Mouse (Mus musculus) heart, postnatal 0 days (tissue): ENCODE results near the gene Eif1ax. TPM values are rescaled to one million over a fixed set of nuclear protein-coding genes. Genes with fewer than 3 reads are reported as not detected.

ENCODE experiments used
- ATAC-seq: fragments of 200-750 bp; cut with Nextera tagmentation; 2 replicates; pipeline ENCODE4 v1.8.0; 2017; ENCODE audit warnings: low read depth, moderate number of reproducible peaks, moderate library complexity; ENCODE audit not compliant: insufficient read depth
- DNase-seq: peaks from one replicate; pipeline ENCODE4 v3.0.0-alpha.2; 2016; ENCODE audit warnings: low spot score
- H3K27ac ChIP-seq: fragments of 300-500 bp; sonication (generic); 2 replicates; pipeline ENCODE4 v1.5.1; 2014; ENCODE audit warnings: low read depth, mild to moderate bottlenecking
- H3K27me3 ChIP-seq: fragments of 300-500 bp; sonication (generic); 2 replicates; pipeline ENCODE4 v1.6.1; 2014; ENCODE audit warnings: low read length, mixed read lengths; ENCODE audit not compliant: control insufficient read depth, insufficient read depth
- H3K36me3 ChIP-seq: fragments of 300-500 bp; sonication (generic); replicated peaks from 2 replicates; pipeline ENCODE4 v1.6.1; 2014; ENCODE audit warnings: low read length, mixed read lengths; ENCODE audit not compliant: control insufficient read depth, insufficient read depth
- H3K4me1 ChIP-seq: fragments of 300-500 bp; sonication (generic); 2 replicates; pipeline ENCODE4 v1.6.1; 2014; ENCODE audit warnings: antibody characterized with exemption; ENCODE audit not compliant: control insufficient read depth, insufficient read depth
- H3K4me2 ChIP-seq: fragments of 300-500 bp; sonication (generic); 2 replicates; pipeline ENCODE4 v1.6.1; 2014; ENCODE audit warnings: low read depth, mild to moderate bottlenecking, low read length, moderate library complexity
- H3K4me3 ChIP-seq: fragments of 300-500 bp; sonication (generic); 2 replicates; pipeline ENCODE4 v1.5.1; 2014; ENCODE audit warnings: low read depth, low read length
- H3K9ac ChIP-seq: fragments of 300-500 bp; sonication (generic); replicated peaks from 2 replicates; pipeline ENCODE4 v1.6.1; 2014; ENCODE audit warnings: low read depth, low read length, mixed read lengths
- H3K9me3 ChIP-seq: fragments of 300-500 bp; sonication (generic); replicated peaks from 2 replicates; pipeline ENCODE4 v1.6.1; 2016; ENCODE audit warnings: low read length; ENCODE audit not compliant: control insufficient read depth
- CTCF ChIP-seq: IDR thresholded peaks from 2 replicates; pipeline ENCODE4 v1.5.1; 2016; ENCODE audit warnings: antibody characterized with exemption, control low read depth, low read depth
- EP300 ChIP-seq: IDR thresholded peaks from 2 replicates; pipeline ENCODE4 v1.6.1; 2016; ENCODE audit warnings: antibody characterized with exemption, low read depth
- WGBS: fragments of 180-500 bp; shearing (Covaris S2); extraction: QIAGEN DNeasy Blood & Tissue Kit; methylation state at CpG from one replicate; pipeline ENCODE4 v1.1.7; 2014; 5-methylcytosine and 5-hydroxymethylcytosine counted together
- polyA plus RNA-seq: library from polyadenylated mRNA; unstranded; fragments of >200 nt; fragmentation: Nextera tagmentation; extraction: Ambion mirVana; gene quantifications from 2 replicates; pipeline ENCODE4 v1.2.1, GENCODE M21; 2015
- total RNA-seq: library from RNA; depleted of rRNA; stranded (reverse); fragments of >200 nt; gene quantifications from 2 replicates; pipeline ENCODE4 v1.2.3, GENCODE M21; 2014; ENCODE audit warnings: low replicate concordance; rRNA removed

Gene Eif1ax
- 17.5 and 23.6 TPM in 2 replicates for total RNA-seq
- 84.3 and 96.7 TPM in 2 replicates for polyA plus RNA-seq

- 13% methylated on average over 49 of the region's 76 CpGs for WGBS
- peak; percentile 99 for ATAC-seq
- Histone ChIP-seq H3K4me3 (peak within 1 kb of the TSS; percentile 75), H3K4me2 (peak within 1 kb of the TSS; percentile 64), H3K9ac (peak within 1 kb of the TSS; percentile 80), H3K36me3 (no peaks in the 10 kb centered on the region; the same call in 1 of the 2 replicates), H3K27me3 (no peaks in the 10 kb centered on the region), H3K27ac (peak within 1 kb of the TSS; percentile 87), H3K4me1 (no peaks in the 10 kb centered on the region), H3K9me3 (no peaks in the 10 kb centered on the region)
- TF ChIP-seq CTCF (no peak), EP300 (no peak)
- DNase-seq, result peak; percentile 66
These were observed at the start of gene Eif1ax for GRCm38 (mm10) chrX:159371831-159372752. Eif1ax (plus strand) TSS chrX:159372178.

GRCm38 (mm10) chrX:159364506-159364905 is 7.5 kb upstream of the Eif1ax start:
- no peaks in the 10 kb centered on the region for H3K9me3 ChIP-seq
- H3K27me3 ChIP-seq, result no peaks in the 10 kb centered on the region
- H3K4me1 ChIP-seq, result no peaks in the 10 kb centered on the region
- ATAC-seq (no peak), DNase-seq (no peak)
- no peak overlapping the region for H3K4me3 ChIP-seq
- peaks cover 26% of the 10 kb centered on the region for H3K36me3 ChIP-seq
- WGBS, result 86% methylated on average over 3 of the region's 3 CpGs
- H3K4me2 ChIP-seq, result no peak overlapping the region
- no peak overlapping the region for H3K27ac ChIP-seq
- H3K9ac ChIP-seq, result no peak overlapping the region
- no peak for TF ChIP-seq EP300
- TF ChIP-seq CTCF, result no peak

GRCm38 (mm10) chrX:159372753-159373144 is 771 bp downstream of the Eif1ax start:
- no peaks in the 10 kb centered on the region; the same call in 1 of the 2 replicates for H3K36me3 ChIP-seq
- DNase-seq (no peak), ATAC-seq (no peak)
- H3K9ac ChIP-seq, result peak overlapping the region; percentile 80
- 16% methylated on average over 9 of the region's 9 CpGs for WGBS
- H3K9me3 ChIP-seq, result no peaks in the 10 kb centered on the region
- H3K27me3 ChIP-seq, result no peaks in the 10 kb centered on the region
- H3K4me2 ChIP-seq, result peak overlapping the region; percentile 64
- no peaks in the 10 kb centered on the region for H3K4me1 ChIP-seq
- H3K27ac ChIP-seq, result peak overlapping the region; percentile 87
- H3K4me3 ChIP-seq, result peak overlapping the region; percentile 75
- TF ChIP-seq CTCF (no peak), EP300 (no peak)

GRCm38 (mm10) chrX:159387105-159387504 is 15.1 kb downstream of the Eif1ax start:
- no peaks in the 10 kb centered on the region for H3K9me3 ChIP-seq

GRCm38 (mm10) chrX:159388953-159389352 is 17.0 kb downstream of the Eif1ax start:
- Histone ChIP-seq H3K9ac (no peak overlapping the region), H3K27ac (no peak overlapping the region), H3K4me1 (no peaks in the 10 kb centered on the region), H3K27me3 (no peaks in the 10 kb centered on the region), H3K4me2 (no peak overlapping the region), H3K4me3 (no peak overlapping the region), H3K36me3 (no peaks in the 10 kb centered on the region), H3K9me3 (no peaks in the 10 kb centered on the region)
- DNase-seq (peak; percentile 45), ATAC-seq (peak; percentile 72)
- TF ChIP-seq EP300 (no peak), CTCF (no peak)

More at GRCm38 (mm10) chrX:159387105-159387504, 15.1 kb downstream of the Eif1ax start:
- Histone ChIP-seq H3K27me3 (no peaks in the 10 kb centered on the region), H3K4me3 (no peak overlapping the region), H3K27ac (no peak overlapping the region), H3K4me2 (no peak overlapping the region), H3K4me1 (no peaks in the 10 kb centered on the region), H3K9ac (no peak overlapping the region), H3K36me3 (no peaks in the 10 kb centered on the region)
- ATAC-seq (no peak), DNase-seq (no peak)
- no peak for TF ChIP-seq CTCF
- WGBS, result 60% methylated on average over 9 of the region's 9 CpGs
